Mouse (Mus musculus): Measurements from ENCODE around the gene Atg4a-ps. TPM values are rescaled to one million over a fixed set of nuclear protein-coding genes. Genes with fewer than 3 reads are reported as not detected.

Gene Atg4a-ps
- polyA plus RNA-seq, 1 experiment = not detected

- H3K36me3 ChIP-seq (ENCODE audit: control insufficient read depth, insufficient read depth, low read length) = no peaks in the 10 kb centered on the region
- peaks cover 3% of the 10 kb centered on the region; the same call in 1 of the 2 replicates for H3K4me1 ChIP-seq (replicated peaks; ENCODE audit: control insufficient read depth, insufficient read depth, low read length)
- TF ChIP-seq POLR2A (IDR thresholded peaks at IDR 0.05; ENCODE audit: control insufficient read depth, extremely low read depth, insufficient read depth, low read length, poor library complexity) (no peak), CTCF (IDR thresholded peaks at IDR 0.05; ENCODE audit: borderline replicate concordance, control insufficient read depth, extremely low read depth, insufficient read depth, low read length, poor library complexity) (no peak)
- 94% methylated on average over 6 of the region's 6 CpGs for WGBS
- no peak for DNase-seq
- H3K27me3 ChIP-seq (ENCODE audit: control insufficient read depth, insufficient read depth, low read length) = no peaks in the 10 kb centered on the region
- no peak overlapping the region for H3K27ac ChIP-seq (ENCODE audit: control insufficient read depth, insufficient read depth, low read length)
- no peak overlapping the region for H3K4me3 ChIP-seq (ENCODE audit: control insufficient read depth, insufficient read depth, low read length)
Measured at GRCm38 (mm10) chr3:103649716-103650115, 3.8 kb upstream of the Atg4a-ps start.

GRCm38 (mm10) chr3:103648486-103648885 is 2.6 kb upstream of the Atg4a-ps start:
- H3K36me3 ChIP-seq (ENCODE audit: control insufficient read depth, insufficient read depth, low read length) = no peaks in the 10 kb centered on the region
- no peak for DNase-seq
- WGBS = 89% methylated on average over 4 of the region's 4 CpGs
- no peak overlapping the region for H3K27ac ChIP-seq (ENCODE audit: control insufficient read depth, insufficient read depth, low read length)
- peaks cover 3% of the 10 kb centered on the region; the same call in 1 of the 2 replicates for H3K4me1 ChIP-seq (replicated peaks; ENCODE audit: control insufficient read depth, insufficient read depth, low read length)
- H3K27me3 ChIP-seq (ENCODE audit: control insufficient read depth, insufficient read depth, low read length) = no peaks in the 10 kb centered on the region
- TF ChIP-seq POLR2A (IDR thresholded peaks at IDR 0.05; ENCODE audit: control insufficient read depth, extremely low read depth, insufficient read depth, low read length, poor library complexity) (no peak), CTCF (IDR thresholded peaks at IDR 0.05; ENCODE audit: borderline replicate concordance, control insufficient read depth, extremely low read depth, insufficient read depth, low read length, poor library complexity) (no peak)
- no peak overlapping the region for H3K4me3 ChIP-seq (ENCODE audit: control insufficient read depth, insufficient read depth, low read length)

GRCm38 (mm10) chr3:103647164-103647867 is 1.4 kb upstream of the Atg4a-ps start:
- Histone ChIP-seq H3K4me1 (replicated peaks; ENCODE audit: control insufficient read depth, insufficient read depth, low read length) (peaks cover 13% of the 10 kb centered on the region), H3K36me3 (ENCODE audit: control insufficient read depth, insufficient read depth, low read length) (no peaks in the 10 kb centered on the region), H3K4me3 (ENCODE audit: control insufficient read depth, insufficient read depth, low read length) (no peak overlapping the region), H3K27me3 (ENCODE audit: control insufficient read depth, insufficient read depth, low read length) (no peaks in the 10 kb centered on the region), H3K27ac (ENCODE audit: control insufficient read depth, insufficient read depth, low read length) (no peak overlapping the region)
- DNase-seq = no peak
- 83% methylated on average over 11 of the region's 11 CpGs for WGBS
- TF ChIP-seq POLR2A (IDR thresholded peaks at IDR 0.05; ENCODE audit: control insufficient read depth, extremely low read depth, insufficient read depth, low read length, poor library complexity) (no peak), CTCF (IDR thresholded peaks at IDR 0.05; ENCODE audit: borderline replicate concordance, control insufficient read depth, extremely low read depth, insufficient read depth, low read length, poor library complexity) (no peak)

- no peaks in the 10 kb centered on the region for H3K36me3 ChIP-seq (ENCODE audit: control insufficient read depth, insufficient read depth, low read length)
- peaks cover 46% of the 10 kb centered on the region for H3K4me1 ChIP-seq (replicated peaks; ENCODE audit: control insufficient read depth, insufficient read depth, low read length)
- TF ChIP-seq CTCF (IDR thresholded peaks at IDR 0.05; ENCODE audit: borderline replicate concordance, control insufficient read depth, extremely low read depth, insufficient read depth, low read length, poor library complexity) (no peak), POLR2A (IDR thresholded peaks at IDR 0.05; ENCODE audit: control insufficient read depth, extremely low read depth, insufficient read depth, low read length, poor library complexity) (no peak)
- H3K4me3 ChIP-seq (ENCODE audit: control insufficient read depth, insufficient read depth, low read length) = no peak overlapping the region
- peak; percentile 81 for DNase-seq
- peak overlapping the region; percentile 88 for H3K27ac ChIP-seq (ENCODE audit: control insufficient read depth, insufficient read depth, low read length)
- 8% methylated on average over 7 of the region's 7 CpGs for WGBS
- H3K27me3 ChIP-seq (ENCODE audit: control insufficient read depth, insufficient read depth, low read length) = no peaks in the 10 kb centered on the region
Measured at GRCm38 (mm10) chr3:103641301-103641700, 4.6 kb downstream of the Atg4a-ps start.

GRCm38 (mm10) chr3:103640226-103640803 is 5.6 kb downstream of the Atg4a-ps start:
- Histone ChIP-seq H3K36me3 (ENCODE audit: control insufficient read depth, insufficient read depth, low read length) (no peaks in the 10 kb centered on the region), H3K27me3 (ENCODE audit: control insufficient read depth, insufficient read depth, low read length) (no peaks in the 10 kb centered on the region), H3K4me3 (ENCODE audit: control insufficient read depth, insufficient read depth, low read length) (no peak overlapping the region), H3K4me1 (replicated peaks; ENCODE audit: control insufficient read depth, insufficient read depth, low read length) (peaks cover 49% of the 10 kb centered on the region), H3K27ac (ENCODE audit: control insufficient read depth, insufficient read depth, low read length) (peak overlapping the region; percentile 88)
- WGBS = 82% methylated on average over 8 of the region's 8 CpGs
- no peak for DNase-seq
- TF ChIP-seq POLR2A (IDR thresholded peaks at IDR 0.05; ENCODE audit: control insufficient read depth, extremely low read depth, insufficient read depth, low read length, poor library complexity) = no peak

- H3K4me3 ChIP-seq (ENCODE audit: control insufficient read depth, insufficient read depth, low read length) = no peak overlapping the region
- TF ChIP-seq CTCF (IDR thresholded peaks at IDR 0.05; ENCODE audit: borderline replicate concordance, control insufficient read depth, extremely low read depth, insufficient read depth, low read length, poor library complexity) = no peak
- no peak for TF ChIP-seq POLR2A (IDR thresholded peaks at IDR 0.05; ENCODE audit: control insufficient read depth, extremely low read depth, insufficient read depth, low read length, poor library complexity)
- H3K27ac ChIP-seq (ENCODE audit: control insufficient read depth, insufficient read depth, low read length) = no peak overlapping the region
- H3K36me3 ChIP-seq (ENCODE audit: control insufficient read depth, insufficient read depth, low read length) = no peaks in the 10 kb centered on the region
- peaks cover 52% of the 10 kb centered on the region for H3K4me1 ChIP-seq (replicated peaks; ENCODE audit: control insufficient read depth, insufficient read depth, low read length)
- WGBS = 98% methylated on average over 1 of the region's 1 CpGs
- H3K27me3 ChIP-seq (ENCODE audit: control insufficient read depth, insufficient read depth, low read length) = no peaks in the 10 kb centered on the region
- no peak for DNase-seq
Measured at GRCm38 (mm10) chr3:103637641-103638040, 8.2 kb downstream of the Atg4a-ps start.

Data from thymus, adult 2 months (tissue).